Mouse (Mus musculus) CH12.LX (cell line): ENCODE data around the gene Gna11.

ENCODE experiments used
- BHLHE40 ChIP-seq: IDR thresholded peaks from 2 replicates; pipeline ENCODE4 v1.6.1; 2011; ENCODE audit warnings: mild to moderate bottlenecking, low read depth, low read length, improper control_type of control experiment
- CTCF ChIP-seq, 2 experiments: IDR thresholded peaks in 1 of 2; conservative IDR thresholded peaks in 1 of 2; 2 replicates each; pipeline ENCODE4 v1.5.1; 2011 to 2012; ENCODE audit warnings: low read depth in 2 of 2, low read length in 2 of 2, improper control_type of control experiment in 1 of 2, inconsistent platforms in 1 of 2, mild to moderate bottlenecking in 1 of 2, moderate library complexity in 1 of 2
- E2F4 ChIP-seq: IDR thresholded peaks from 2 replicates; pipeline ENCODE4 v1.6.1; 2011; ENCODE audit warnings: low read depth, low read length, improper control_type of control experiment; ENCODE audit not compliant: insufficient replicate concordance
- ELF1 ChIP-seq: IDR thresholded peaks from 2 replicates; pipeline ENCODE4 v1.6.1; 2014; ENCODE audit warnings: low read depth, mild to moderate bottlenecking, inconsistent platforms, low read length, improper control_type of control experiment
- ETS1 ChIP-seq: conservative IDR thresholded peaks from 2 replicates; pipeline ENCODE4 v1.6.1; 2012; ENCODE audit warnings: low read depth, mild to moderate bottlenecking, inconsistent platforms, low read length, improper control_type of control experiment, moderate library complexity
- GABPA ChIP-seq: IDR thresholded peaks from 2 replicates; pipeline ENCODE4 v1.6.1; 2012; ENCODE audit warnings: low read depth, low read length, improper control_type of control experiment, inconsistent platforms; ENCODE audit not compliant: insufficient replicate concordance
- MAFK ChIP-seq: IDR thresholded peaks from 2 replicates; pipeline ENCODE4 v1.6.1; 2011; ENCODE audit warnings: low read length, improper control_type of control experiment; ENCODE audit not compliant: insufficient replicate concordance
- MAX ChIP-seq: IDR thresholded peaks from 2 replicates; pipeline ENCODE4 v1.6.1; 2011; ENCODE audit warnings: low read length, improper control_type of control experiment
- MAZ ChIP-seq: IDR thresholded peaks from 2 replicates; pipeline ENCODE4 v1.6.1; 2012; ENCODE audit warnings: low read depth, mild to moderate bottlenecking, inconsistent platforms, low read length, improper control_type of control experiment, moderate library complexity
- MEF2A ChIP-seq: IDR thresholded peaks from 2 replicates; pipeline ENCODE4 v1.6.1; 2014; ENCODE audit warnings: low read depth, mild to moderate bottlenecking, inconsistent platforms, low read length, improper control_type of control experiment, borderline replicate concordance
- POLR2A ChIP-seq: IDR thresholded peaks from 2 replicates; pipeline ENCODE4 v1.6.1; 2011; ENCODE audit warnings: low read depth, mild to moderate bottlenecking, improper control_type of control experiment, low read length
- USF1 ChIP-seq: IDR thresholded peaks from 2 replicates; pipeline ENCODE4 v1.6.1; 2014; ENCODE audit warnings: low read depth, mild to moderate bottlenecking, inconsistent platforms, low read length, improper control_type of control experiment
- USF2 ChIP-seq: conservative IDR thresholded peaks from 2 replicates; pipeline ENCODE4 v1.6.1; 2011; ENCODE audit warnings: low read depth, low read length, improper control_type of control experiment
- ZNF384 ChIP-seq: IDR thresholded peaks from 2 replicates; pipeline ENCODE4 v1.6.1; 2012; ENCODE audit warnings: low read depth, low read length, improper control_type of control experiment, inconsistent platforms

DNA sequence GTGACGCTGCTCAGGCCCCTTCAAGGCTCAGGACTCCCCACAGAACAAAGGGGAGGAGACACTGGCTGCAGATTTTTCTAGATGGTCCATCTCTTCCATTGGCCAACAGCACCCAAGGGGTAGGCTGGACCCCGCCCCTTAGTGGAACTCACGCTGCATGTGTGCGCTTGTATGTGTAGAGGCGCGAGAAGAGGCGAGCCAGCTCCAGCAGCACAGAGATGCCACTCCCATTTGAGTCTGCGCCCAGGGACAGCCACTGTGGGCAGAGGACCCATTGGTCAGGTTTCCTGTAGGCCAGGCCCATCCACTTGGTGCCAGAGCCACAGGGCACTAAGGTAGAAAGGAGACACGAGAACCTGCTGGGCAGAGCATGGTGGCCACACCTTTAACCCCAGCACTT, 54.0 kb downstream of the Gna11 start:
- TF ChIP-seq CTCF (conservative IDR thresholded peaks at IDR 0.05 in 1 of 2, IDR thresholded peaks at IDR 0.05 in 1 of 2; ENCODE audit: low read depth in 2 of 2, low read length in 2 of 2), result no peak
- no peak for TF ChIP-seq E2F4
- TF ChIP-seq USF2, result no peak
- no peak for TF ChIP-seq POLR2A
- TF ChIP-seq ZNF384, result no peak
- TF ChIP-seq MEF2A, result no peak
- TF ChIP-seq USF1, result no peak
- TF ChIP-seq BHLHE40, result no peak
- TF ChIP-seq ETS1, result no peak
- no peak for TF ChIP-seq GABPA
- TF ChIP-seq MAX, result no peak
- TF ChIP-seq MAFK, result no peak
- TF ChIP-seq ELF1, result no peak
- TF ChIP-seq MAZ, result no peak
